Mouse (Mus musculus) thymus, adult 2 months (tissue): Measurements from ENCODE around the gene Plvap.

Source experiments
- CTCF ChIP-seq: fragments of 200-500 bp; IDR thresholded peaks from 2 replicates; pipeline ENCODE4 v1.5.1; 2012; ENCODE audit warnings: mild to moderate bottlenecking, control low read depth, low read length, moderate library complexity, borderline replicate concordance; ENCODE audit not compliant: control insufficient read depth, poor library complexity, insufficient read depth; ENCODE audit errors: extremely low read depth
- POLR2A ChIP-seq: fragments of 200-500 bp; IDR thresholded peaks from 2 replicates; pipeline ENCODE4 v1.6.1; 2012; ENCODE audit warnings: mild to moderate bottlenecking, low read length, control low read depth, moderate library complexity; ENCODE audit not compliant: control insufficient read depth, poor library complexity, insufficient read depth; ENCODE audit errors: extremely low read depth

DNA sequence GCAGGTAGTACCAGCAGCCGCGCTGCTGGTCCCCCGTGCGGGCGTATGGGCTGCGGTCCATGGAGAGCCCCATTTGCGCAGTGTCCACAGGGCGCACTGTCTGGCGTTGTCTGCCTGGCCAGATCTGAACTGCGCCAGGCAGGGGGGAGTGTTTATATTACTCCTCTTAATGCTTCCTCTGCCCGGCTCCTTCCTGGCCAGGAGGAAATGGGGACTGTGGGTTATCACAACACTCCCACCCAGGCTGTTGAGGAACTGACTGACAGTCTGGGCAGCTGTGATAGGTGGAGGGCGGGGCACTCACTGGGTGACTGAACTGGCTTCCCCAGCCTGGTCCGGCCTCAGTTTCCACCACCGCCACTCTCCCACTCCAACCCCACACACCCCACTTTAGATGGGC lies at the start of gene Plvap:
- TF ChIP-seq POLR2A (no peak), CTCF (no peak)
